Mouse (Mus musculus) c-Kit-positive CD71-negative TER-119-negative erythroid progenitor cells, embryonic 14.5 days (primary cell): ENCODE measurements around the gene Gm10392.
"Not testable (repeated sequence)": the region's sequence is repeated elsewhere in the genome, so short reads cannot be mapped to it uniquely, and the experiment has no call there.

Experiments used
- DNase-seq: peaks from one replicate; pipeline ENCODE4 v3.0.0-alpha.2; 2013; ENCODE audit warnings: low read depth

The Gm10392 gene

DNA sequence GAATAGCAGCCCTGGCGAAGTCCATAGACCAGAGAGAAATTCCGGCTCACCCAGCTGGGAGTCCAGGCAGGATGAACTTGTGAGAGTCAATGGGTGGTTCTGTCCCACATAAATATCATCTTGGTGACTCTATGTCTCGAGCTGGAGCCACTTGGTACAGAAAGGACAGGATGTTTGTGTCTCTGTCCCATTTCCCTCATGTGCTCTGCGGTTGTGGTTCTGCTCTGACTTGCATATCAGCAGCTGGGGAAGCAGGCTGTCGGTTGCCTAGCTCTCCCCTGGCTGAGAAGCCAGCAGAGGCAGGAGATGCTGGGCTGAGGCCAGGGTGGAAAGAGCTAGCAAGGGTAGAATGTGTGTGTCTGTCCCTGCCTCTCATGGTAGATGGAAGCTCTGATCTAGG is at the start of gene Gm10392:
Gene Gm10392, minus strand, starts transcription at position 156 of the 400 bp plus-strand sequence.
- DNase-seq, result no peak

DNA sequence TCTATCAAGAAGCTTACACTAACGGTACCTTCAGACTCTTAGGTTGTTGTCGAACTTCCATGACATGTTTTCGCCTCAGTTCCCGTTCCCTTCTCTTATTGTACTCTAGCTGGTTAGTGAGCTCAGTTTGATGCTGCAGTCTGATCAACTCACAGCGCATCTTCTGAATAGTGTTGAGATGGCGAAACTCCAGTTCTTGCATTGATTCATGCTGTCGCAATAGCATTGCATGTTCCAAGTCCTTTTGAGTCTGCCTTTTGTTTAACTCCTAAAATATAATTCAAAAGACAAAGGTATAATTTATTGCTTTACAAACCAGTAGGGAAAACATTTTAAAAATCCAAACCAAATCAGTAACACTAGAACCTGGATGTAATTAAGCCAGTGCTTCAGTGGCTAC is 26.3 kb upstream of the Gm10392 start:
- no peak for DNase-seq

DNA sequence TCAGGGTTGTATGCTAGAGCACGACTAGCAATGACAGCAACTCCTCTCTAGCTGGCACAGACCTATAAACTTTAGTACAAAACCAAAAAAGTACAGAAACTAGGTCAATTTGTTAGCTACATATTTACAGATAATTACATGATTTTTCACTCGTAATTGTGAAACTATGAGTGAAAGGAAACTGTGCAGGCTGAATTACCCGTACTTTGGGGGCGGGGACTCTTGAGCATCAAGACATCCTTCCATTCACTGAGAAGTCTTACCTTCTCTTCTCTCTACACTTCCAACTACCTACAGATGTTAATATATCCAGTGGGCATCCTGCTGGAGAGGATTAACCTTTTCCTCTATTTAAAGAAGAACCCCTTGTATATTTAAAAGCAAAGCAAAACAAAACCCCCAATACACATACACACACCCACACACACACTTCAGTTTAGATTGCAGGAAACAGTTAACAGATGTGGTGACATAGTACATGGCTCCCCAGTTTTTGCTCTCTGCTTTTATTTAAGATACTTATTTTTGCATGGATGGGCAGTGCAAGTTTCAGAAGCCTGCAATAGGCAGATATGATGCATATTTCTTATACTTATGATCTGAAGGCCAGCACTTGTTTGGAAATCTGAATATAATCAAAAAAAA is 13.3 kb upstream of the Gm10392 start:
- no peak for DNase-seq

DNA sequence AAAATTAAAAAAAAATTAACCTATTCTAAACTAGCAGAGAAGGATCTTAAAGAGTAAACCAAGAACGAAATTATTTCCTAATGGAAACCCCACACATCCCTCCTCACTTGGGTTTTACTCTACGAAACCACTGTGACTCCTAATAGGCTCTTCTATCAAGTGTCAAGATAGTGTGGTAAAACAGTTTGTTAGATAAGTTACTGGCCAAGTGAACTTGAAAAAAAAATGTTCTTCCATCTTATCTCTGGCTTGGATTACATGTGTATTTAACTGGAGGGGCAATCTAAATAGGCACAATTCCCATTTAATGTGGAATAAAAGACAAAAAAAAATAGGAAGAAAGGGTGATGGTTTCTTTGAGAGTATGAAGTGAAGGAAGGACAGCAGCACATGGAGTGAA is 11.9 kb upstream of the Gm10392 start:
- no peak for DNase-seq

DNA sequence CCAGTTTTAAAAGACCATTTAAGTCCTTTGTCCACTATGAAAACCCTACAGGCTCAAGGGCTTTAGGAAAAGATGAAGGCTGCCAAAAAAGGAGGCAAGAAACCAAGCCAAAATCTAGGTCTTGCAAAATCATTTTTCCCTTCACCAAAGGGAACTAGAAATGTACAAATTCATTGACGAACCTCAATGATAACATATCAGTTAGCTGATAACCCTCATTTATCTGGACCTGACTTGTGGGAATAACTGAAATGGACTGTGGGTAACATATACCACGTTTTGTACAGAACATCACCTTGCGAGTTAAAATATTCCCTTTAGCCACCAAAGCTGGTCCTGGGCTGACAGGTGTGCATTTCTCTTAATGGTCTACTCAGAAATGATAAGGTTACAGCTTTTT is 10.6 kb upstream of the Gm10392 start:
- DNase-seq, result no peak

DNA sequence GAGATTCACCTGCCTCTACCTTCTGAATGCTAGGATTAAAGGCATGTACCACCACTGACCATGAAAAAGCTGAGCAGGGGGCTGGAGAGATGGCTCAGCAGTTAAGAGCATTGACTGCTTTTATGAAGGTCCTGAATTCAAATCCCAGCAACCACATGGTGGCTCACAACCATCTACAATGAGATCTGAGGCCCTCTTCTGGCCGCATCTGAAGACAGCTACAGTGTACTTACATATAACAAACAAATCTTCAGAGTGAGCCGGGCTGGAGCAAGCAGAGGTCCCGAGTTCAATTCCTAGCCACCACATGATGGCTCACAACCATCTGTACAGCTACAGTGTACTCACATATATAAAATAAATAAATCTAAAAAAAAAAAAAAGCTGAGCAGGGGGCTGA is 9.4 kb upstream of the Gm10392 start:
- not testable (repeated sequence) for DNase-seq

DNA sequence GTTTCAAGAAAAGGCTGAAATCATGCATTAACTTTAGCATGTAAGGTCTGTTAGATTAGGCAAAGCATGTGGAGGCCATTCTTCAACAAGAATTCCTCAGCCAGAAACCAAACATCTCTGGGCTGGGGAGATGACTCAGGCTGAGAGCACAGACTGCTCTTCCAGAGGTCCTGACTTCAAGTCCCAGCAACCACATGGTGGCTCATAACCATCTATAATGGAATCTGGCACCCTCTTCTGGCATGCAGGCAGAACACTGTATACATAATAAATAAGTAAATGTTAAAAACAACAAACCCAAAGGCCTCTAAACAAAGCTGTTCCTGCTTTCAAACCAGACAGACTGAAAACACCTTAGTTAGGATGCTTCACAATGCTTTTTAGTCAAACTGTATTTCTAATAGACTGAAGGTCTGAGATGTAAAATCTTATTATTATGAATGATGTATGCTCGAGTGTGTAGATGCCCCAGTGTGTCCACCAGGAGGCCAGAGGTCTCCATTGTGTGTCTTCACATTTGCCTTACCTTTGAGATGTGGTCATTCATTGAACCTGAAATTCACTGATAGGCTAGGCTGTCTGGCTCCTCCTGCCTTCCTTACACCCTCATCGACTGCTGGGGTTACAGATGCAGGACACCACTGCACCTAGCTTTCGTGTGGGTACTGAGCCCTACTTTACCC is 6.9 kb upstream of the Gm10392 start:
- no peak for DNase-seq

DNA sequence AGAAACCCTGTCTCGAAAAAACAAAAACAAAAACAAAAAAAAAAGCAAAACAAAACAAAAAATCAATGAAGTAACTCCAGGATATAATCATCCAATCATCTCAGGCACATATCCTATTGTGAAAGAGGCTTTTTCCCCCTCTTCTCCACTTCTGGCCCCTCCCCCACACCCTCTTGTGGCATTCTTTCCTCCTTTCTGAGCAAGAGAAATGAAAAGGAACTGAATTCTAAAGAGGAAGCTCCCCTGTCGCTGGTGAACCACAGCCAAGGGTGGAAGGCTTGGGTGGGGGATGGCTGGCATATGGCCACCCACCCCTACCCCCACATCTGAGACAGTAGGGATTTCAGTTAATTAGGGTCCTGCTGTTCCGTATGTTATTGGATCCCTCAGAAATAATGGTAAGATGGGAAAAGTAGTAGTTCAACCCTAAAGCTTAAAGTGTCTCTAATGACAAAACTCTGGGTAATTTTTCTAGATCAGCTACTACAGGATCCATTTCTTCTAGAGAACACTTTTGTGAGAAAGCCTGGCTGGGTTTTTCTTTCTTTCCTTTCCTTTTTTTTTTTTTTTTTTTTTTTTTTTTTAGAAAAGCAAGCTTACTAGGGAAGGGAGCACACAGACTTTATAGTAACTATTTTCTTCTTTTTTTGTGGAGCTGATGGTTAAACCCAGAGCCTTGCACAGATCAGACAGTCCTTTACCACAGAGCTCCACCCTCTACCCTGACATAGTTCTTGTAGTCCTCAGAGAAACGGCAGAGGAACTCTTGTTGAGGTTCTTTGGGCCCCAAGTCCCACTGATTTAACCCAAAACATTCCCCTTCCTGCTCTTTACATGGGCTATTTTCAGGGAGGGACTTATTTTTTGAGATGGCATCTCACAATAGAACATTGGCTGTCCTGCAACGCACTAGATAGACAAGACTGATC is 1.9 kb upstream of the Gm10392 start:
- DNase-seq, result no peak

DNA sequence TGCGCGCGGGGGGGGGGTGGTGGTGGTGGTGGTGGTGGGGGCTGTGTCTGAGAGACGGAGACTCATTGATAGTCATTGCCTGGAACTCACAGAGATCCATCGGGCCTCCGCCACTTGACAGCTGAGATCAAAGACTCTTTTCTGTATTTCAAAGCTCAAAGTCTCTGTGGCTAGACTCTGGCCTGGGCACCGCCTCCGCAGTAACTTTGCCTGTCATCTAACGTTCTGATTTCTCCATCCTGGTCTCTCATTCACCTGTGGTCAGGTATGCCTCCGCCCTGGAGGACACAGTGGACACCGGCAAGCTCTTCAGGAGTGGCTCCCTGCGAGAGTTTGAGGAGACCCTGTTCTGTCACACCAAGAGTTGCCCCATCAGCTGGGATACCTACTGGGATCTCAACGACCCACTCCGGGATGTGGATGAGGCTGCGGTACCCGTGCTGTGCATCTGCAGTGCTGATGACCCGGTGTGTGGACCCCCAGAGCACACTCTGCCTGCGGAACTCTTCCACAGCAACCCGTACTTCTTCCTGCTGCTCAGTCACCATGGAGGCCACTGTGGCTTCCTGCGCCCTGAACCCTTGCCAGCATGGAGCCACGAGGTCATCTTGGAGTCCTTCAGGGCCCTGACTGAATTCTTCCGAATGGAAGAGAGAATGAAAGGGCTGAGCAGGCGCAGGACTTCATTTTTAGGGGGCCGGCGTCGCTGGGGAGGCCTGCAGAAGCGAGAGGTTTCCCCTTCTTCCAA is 773 bp downstream of the Gm10392 start:
- DNase-seq, result no peak

DNA sequence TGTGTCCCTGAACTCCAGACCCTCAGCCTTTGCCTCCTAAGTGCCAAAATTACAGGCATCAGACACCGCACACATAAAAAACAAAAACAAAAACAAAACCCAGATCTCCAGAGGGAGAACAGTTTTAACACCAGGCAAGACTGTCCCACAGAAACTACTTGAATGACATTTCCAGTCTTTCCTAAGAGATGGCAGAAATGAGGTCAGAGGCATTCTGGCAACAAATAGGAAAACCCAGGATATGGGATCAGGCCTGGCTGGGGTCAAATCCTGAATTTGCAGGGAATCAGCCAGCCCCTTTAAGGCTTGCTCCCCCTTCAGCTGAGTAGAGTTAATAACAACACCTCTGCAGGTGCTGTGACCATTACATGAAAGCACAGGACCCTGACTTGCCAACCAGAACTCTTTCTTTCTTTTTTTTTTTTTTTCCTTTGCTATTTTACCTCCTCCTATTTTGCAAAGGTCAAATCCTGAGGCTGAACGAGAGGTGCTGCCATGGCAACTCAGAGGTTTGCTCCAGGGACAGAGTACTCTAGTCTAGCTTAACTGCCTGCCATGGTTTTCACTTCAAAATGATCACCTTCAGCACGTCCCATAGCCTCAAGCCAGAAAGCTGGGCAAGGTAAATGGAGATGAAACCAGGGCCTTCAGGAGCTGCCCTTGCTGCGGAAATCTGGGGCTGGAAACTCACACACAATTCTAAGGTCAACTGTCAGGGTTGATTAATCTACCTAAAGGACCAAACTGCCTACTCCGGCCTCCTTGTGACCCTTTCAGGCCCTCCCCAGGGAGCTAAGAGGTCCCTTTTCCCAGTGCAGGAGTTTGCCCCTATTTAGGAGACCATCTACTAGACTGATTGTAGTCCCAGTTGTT is 2.2 kb downstream of the Gm10392 start:
- no peak for DNase-seq

DNA sequence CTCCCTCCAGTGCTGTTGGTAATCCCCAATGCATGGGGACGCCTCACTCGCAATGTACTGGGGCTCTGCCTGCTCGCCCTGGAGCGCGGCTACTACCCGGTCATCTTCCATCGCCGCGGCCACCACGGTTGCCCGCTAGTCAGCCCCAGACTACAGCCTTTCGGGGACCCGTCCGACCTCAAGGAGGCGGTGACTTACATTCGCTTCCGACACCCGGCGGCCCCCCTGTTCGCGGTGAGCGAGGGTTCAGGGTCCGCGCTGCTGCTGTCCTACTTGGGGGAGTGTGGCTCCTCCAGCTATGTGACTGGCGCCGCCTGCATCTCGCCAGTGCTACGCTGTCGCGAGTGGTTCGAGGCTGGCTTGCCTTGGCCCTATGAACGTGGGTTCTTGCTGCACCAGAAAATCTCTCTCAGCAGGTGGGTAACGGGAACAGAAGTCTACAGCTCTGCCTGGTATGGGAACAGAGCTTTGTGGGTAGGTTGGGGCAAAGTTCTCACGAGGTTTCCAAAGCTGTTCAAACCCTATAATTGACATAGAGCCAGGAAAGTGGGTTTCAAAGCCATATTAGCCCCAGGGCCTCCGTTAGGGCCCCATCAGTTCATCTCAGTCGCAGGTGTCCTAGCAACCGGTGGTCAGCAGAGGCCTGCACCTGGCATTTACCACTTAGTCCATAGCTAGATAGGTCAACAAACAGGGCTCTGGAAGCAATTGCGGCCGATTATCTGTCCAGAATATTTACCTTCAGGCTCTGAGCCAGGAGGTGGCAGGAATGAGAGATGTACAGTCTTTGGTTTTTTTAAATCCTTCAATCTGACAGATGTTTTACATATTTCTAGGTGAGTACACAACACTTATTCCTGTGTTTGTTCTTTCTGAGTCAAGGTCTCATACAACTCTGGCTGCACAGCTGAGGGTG is 3.1 kb downstream of the Gm10392 start, which contains the start of gene Trp53i13:
Gene Trp53i13, minus strand, starts transcription at position 344 of the 916 bp plus-strand sequence.
- DNase-seq, result no peak

DNA sequence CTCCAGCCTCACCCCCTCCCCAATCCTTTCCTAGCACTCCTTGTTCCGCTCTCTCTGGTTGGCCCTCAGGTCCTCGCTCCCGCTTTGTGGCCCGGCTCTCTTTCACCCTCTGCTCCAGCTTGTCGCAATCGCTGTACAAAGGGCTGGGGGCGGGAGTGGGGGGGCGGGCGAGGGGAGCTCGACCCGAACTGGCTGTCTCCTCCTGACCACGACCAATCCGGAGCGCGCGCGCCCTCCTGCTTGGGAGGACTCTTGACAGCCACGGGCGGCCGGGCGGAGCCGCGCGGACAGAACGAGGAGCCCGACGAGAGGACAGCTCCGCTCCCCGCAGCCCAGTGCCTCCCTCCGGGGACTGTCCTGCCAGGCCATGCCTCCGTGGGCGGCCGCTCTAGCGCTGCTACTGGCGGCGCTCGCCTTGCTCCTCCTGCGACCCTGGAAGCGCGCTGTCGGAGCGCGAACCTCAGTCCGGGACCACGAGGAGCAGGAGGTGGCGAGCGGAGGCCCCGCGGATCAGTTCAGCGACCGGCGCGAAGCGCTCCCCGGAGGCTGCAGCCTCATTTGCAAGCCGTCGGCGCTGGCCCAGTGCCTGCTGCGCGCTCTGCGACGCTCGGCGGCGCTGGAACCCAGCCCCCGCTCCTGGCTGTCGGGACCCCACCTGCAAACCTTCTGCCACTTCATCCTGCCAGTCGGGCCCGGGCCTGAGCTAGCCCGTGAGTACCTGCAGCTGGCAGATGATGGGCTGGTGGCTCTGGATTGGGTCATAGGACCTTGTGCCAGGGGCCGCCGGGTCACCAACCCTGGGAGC is 4.0 kb downstream of the Gm10392 start, which contains the start of gene Abhd15:
Gene Abhd15, plus strand, starts transcription at position 290 of the 805 bp plus-strand sequence.
- DNase-seq, result no peak

DNA sequence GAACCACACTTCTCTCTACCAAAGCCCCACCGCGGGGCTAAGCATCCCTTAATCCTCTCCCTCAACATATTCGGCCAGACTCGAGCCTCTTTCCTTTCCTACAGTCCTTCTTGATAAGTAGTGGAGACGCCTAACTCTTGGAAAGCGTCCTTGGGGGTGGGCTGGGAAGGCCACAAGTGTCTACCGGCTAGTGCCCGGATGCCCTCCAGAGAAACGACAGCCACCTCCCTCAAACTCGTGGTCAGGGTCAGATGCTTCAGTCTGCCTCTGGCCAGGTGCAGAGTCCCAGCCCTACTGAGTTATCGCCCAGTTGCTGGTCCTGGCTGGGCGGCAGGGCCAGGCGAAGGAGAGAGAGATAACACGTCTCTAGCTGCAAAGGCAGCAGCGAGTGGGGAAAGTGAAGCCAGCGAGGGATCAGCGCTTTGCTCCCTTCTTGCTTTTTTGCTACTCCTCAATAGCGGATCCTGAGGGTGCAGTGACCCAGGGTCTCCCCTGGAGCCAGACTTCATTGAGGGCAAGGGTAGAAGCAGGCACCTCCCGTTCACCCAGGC is 4.6 kb downstream of the Gm10392 start:
- no peak for DNase-seq

DNA sequence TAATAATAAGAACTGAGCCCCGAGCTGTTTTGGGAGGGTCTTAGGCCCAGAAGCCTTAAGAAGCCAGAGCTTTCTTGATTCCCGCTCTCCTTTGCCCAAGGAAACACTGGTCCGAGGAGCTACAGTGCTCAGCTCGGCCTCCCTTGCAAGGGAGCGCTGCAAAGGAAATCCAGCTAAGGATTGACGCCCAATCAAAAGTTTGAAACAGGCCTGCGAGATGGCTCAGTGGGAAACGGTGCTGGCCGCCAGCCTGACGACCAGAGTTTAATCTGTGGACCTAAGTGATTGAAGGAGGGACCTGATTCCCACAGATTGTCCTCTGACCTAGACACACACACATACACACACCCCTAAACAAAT is 5.2 kb downstream of the Gm10392 start:
- no peak for DNase-seq

DNA sequence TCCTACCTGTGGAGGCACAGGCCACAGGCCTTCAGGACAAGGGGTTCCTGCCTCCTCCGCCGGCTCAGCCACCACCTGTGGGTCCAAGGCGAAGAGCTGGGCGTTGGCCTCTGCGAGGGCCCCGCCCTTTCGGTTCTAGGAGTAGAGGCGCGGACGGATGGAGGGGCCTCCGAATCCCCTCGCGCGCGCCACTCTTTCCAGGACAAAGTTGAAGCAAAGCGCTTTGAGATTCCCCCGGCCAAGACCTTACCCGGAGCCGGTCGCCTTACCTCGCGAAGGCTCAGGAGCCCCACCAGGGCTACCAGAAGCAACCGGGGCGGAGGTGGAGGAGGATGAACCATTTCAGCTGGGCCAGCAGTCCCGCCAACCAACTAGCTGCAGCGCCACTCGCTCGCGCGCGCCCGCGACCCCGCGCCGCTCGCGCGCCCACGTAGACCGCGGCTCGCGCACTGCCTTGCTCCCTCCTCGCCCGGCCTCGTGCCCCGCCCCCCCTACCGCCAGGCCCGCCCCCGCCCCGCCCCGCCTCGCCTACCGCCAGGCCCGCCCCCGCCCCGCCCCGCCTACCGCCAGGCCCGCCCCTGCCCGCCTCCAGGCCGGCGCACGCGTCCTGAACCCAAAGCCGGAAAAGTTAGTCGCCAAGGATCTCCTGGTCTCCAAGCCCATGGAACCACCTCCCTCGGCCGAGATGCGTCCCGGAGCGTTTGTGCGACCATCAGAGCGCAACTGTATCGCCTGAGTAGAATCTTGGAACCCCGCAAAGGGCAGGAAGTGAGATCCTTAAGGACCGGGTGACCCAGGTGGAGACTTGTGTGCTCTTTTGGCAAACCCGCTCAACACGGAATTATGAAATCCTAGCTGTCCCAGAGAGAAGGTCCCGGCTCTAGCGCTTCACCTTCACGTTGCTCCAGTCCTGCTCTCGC is 5.8 kb downstream of the Gm10392 start:
- no peak for DNase-seq

DNA sequence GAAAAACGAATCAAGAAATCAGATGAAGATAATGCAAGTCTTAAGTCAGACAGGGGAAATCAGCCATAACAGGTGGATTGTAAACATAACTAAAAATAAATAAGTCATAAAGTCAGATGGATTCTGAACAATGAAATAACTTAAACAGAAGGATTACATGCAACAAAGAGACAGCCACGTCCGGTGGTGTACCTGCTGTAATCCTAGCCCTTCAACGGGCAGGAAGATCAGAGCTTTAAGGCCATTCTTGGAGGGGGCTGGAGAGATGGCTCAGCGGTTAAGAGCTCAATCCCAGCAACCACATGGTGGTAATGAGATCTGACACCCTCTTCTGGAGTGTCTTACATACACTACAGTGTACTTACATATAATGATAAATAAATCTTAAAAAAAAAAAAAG is 7.7 kb downstream of the Gm10392 start:
- DNase-seq, result no peak
